Mouse (Mus musculus) gastrocnemius, postnatal 14 days (tissue): ENCODE data around the gene Dhx40. TPM values are rescaled to one million over a fixed set of nuclear protein-coding genes. Genes with fewer than 3 reads are reported as not detected.
A peak's percentile ranks its signal among the peaks of the same experiment; 100 is the strongest.
"Not testable (repeated sequence)": the region's sequence is repeated elsewhere in the genome, so short reads cannot be mapped to it uniquely, and the experiment has no call there.

Experiments used
- DNase-seq: peaks from one replicate; pipeline ENCODE4 v3.0.0; 2021; ENCODE audit warnings: mixed read lengths
- intact Hi-C: fragments of 180-260 bp; cut with DNase I; formaldehyde crosslinking; loops from one replicate; pipeline ENCODE4 v1.15.1; 2025; ENCODE audit warnings: low total_unique reads
- total RNA-seq, 2 experiments: library from RNA; stranded (reverse); gene quantifications; 2 replicates each; pipeline ENCODE4 v1.2.3; 2021

The Dhx40 gene
- total RNA-seq, 2 experiments from 2014 or later = 11.8 to 12.1 TPM

GRCm38 (mm10) chr11:86757480-86758371 lies 49.8 kb downstream of the Dhx40 start, which contains the start of gene Cltc:
TSS of gene Cltc (minus strand) at chr11:86757565.
- intact Hi-C loops = no loop called here
- DNase-seq = peak; percentile 97

- intact Hi-C loops = no loop called here
- no peak for DNase-seq
Measured at GRCm38 (mm10) chr11:86757142-86757479, 50.4 kb downstream of the Dhx40 start.

DNA sequence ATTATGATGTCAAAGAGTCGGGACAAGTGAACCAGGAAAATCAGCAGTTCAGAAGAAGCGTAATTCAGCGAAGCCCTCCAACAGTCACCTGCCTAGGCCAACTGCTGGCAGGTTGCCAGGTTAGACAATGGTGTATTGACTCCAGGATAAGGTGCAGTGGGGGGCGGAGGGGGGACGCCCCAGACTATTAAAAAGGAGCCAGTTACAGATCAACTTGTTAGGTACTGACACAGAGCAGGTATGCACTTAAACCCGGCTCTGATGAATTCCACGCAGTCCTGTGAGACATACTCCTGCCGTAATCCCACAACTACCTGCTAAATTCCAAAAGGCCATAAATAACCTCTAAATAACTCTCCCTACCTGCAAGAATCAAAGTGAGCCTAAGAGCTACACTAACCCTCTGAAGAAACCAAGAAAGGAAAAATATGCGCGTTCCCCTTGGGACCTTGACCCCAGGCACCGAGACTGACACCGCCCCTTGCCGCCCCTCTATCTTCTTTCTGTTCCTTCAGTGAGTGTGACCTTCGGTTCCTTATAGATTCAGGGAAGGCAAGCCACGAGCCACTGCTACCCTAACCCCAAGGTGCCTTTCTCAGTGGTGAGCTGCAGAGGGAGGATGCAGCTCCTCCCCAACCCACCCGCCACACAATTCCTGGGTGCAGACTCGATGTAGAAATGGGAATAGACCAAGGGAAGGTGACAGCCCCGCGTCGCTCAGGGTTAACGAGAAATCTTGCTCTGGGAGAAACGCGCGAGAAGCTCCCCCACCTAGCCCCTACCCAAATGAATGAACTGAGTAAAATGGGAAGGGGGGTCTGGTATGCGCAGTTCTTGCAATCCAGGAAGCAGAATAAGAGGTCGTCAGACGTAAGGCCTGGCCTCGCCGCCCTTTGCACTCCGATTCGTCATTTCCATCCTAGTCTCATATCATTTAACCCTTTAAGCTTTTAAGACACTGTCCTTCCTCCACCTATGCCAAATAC lies 51.1 kb downstream of the Dhx40 start:
- intact Hi-C loops = no loop called here
- DNase-seq = peak; percentile 32

DNA sequence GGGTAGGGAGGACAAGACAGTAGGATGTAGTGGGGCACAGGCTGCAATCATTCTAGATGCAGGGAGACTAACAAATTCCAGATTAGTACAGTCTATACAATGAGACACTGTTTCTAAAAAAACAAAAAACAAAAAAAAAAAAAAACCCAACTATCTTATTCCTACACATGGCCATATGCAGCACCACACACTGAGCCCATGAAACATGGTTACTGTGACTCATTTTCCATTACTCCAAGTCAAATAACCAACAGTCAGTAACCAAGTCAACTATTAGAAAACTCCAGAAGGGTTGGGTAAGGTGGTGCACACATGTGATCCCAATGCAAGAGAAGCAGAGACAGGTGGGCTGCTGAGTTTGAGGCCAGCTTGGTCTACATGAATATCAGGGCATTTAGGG lies 55.1 kb downstream of the Dhx40 start:
- intact Hi-C loops = no loop called here
- DNase-seq = no peak

DNA sequence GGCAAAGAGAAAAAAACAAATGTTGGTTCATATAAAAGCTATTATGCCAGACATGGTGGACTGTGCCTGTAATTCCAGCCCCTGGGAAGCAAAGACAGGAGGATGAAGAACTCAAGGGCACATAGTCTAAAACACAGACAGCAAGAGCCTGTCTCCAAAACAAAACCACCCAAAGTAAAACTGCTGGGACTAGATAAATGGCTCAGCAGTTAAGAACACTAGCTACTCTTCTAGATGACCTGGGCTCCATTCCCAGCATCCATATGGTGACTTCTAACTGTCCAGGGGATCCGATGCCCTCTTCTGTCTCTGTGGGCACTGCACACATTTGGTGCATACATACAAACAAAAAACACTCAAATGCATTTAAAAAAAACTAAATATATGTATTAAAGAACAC lies 56.5 kb downstream of the Dhx40 start:
- DNase-seq = no peak
- intact Hi-C loops = no loop called here

- no peak for DNase-seq
- intact Hi-C loops = no loop called here
Measured at GRCm38 (mm10) chr11:86749776-86750423, 57.6 kb downstream of the Dhx40 start.

DNA sequence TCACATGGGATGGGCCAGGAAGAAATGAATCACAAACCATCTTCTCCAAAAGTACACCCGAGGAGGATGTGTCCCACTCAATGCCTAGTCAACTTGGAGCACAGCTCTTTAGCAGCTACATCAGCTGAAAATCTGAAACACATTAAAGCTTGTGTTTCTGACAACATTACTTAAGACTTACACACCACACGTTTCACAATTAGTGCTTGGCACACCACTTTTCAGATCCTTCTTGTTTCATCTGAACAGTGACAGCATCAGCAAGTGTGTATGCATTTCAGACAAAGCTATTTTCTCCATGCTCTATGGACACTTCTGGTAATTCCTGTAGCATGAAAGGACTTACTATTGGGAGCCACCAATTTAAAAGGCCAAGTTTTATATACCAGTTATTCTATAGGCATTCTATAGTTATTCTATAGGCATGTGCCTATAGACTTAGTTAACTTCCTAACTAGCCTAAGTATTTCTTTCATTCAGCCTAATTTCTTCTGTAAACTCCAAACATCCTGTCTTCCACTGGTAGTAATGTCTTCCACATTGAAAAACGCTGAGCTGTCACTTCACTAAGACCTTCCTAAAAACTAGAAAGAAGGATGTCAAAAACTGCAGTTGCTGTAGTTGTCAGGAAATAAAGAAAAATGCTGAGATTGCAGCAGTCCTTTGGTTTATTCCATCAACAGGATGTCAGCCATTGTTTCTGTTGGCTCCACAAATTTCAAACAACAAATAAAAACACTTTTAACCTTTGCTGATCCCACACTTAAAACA lies 61.7 kb downstream of the Dhx40 start:
- intact Hi-C loops = no loop called here
- no peak for DNase-seq

- DNase-seq = no peak
- intact Hi-C loops = no loop called here
Measured at GRCm38 (mm10) chr11:86742605-86743004, 64.9 kb downstream of the Dhx40 start.

GRCm38 (mm10) chr11:86741505-86741904 lies 66.0 kb downstream of the Dhx40 start:
- intact Hi-C loops = no loop called here
- no peak for DNase-seq

GRCm38 (mm10) chr11:86739470-86739869 lies 68.1 kb downstream of the Dhx40 start:
- intact Hi-C loops = no loop called here

DNA sequence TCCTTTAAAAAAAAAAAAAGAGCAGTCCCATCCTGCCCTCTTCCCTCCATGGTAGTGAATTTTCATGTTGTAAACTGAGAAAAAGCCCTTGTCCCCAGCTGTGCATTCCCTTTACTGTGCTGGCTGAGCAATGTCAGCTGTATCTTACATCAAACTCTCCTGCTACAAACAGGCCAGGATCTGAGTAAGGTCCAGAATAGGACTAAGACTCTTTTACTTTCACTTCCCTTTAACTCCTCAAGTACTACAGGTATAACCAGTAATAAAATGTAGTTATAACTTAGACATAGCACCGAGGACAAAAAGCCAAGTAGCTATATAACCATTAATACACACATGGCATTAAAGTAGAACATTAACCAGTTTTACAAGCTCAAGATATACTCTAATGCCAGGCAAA lies 68.6 kb downstream of the Dhx40 start:
- DNase-seq = no peak
- intact Hi-C loops = no loop called here

More at GRCm38 (mm10) chr11:86739470-86739869, 68.1 kb downstream of the Dhx40 start:
- no peak for DNase-seq

DNA sequence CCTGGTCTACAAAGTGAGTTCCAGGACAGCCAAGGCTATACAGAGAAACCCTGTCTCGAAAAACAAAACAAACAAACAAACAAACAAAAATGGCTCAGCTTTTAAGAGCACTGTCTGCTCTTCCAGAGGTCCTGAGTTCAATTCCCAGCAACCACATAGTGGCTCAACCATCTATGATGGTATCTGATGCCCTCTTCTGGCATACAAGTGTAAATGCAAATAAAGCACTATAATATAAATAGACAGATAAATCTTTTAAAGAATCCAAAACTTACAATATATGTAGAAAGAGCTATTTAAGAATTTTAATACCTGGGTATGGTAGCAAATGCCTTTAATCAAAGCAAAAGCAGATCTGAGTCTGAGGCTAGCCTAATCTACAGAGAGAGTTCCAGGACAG lies 69.2 kb downstream of the Dhx40 start:
- intact Hi-C loops, DNase-seq: not testable (repeated sequence)

DNA sequence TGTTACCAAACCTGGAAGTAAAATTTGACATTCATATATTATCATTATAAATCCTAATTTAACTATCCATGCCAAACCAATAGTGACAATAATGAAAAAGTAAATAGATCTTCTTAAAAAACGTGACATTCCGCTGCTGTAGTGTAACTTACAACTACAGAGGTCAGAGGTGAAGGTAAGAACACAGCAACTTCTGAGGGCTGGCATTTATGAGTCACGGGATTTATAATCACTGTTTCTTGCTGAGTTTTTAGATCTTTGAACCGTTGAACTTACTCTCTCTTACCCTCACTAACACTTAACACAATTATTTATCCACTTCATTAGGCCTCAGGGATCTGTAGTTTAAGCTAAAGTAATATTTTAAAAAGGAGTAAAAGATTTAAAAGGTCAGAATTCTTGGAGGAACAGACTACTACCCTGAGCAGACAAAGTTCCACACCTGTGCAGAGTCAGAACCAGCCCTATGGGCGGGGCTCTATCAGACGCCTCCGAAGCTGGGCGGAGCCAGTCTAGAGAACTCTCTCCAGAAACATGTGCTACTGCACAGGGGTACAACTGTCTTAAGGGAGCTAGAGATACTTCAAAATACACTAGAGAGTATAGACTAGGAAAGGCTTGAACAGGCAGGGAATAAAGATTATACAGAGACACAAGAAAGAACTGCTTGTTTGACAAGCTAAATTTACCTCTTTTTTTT lies 70.1 kb downstream of the Dhx40 start:
- DNase-seq = no peak
- intact Hi-C loops = no loop called here

- intact Hi-C loops = no loop called here
Measured at GRCm38 (mm10) chr11:86734993-86735392, 72.6 kb downstream of the Dhx40 start.

GRCm38 (mm10) chr11:86734241-86734939 lies 73.2 kb downstream of the Dhx40 start:
- intact Hi-C loops = no loop called here

More at GRCm38 (mm10) chr11:86734993-86735392, 72.6 kb downstream of the Dhx40 start:
- no peak for DNase-seq

DNA sequence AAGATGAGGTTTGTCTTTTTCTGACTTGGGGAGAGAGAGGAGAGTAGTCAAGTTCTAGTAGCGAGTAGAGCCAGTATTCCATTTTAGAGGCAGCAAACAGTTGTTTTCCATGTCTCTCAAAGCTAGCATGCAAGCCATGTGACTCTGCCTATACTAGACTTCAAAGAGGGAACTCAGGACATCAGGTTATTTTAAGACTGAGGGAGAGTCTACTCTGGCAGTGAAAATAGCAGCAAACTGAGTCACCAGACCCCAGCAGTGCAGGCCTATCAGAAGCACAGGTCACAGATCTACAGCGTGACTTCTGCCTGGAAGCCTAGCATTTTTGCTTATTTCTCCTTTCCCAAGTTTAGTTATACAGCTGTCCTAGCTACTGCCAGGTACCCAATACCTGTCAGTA lies 76.1 kb downstream of the Dhx40 start:
- intact Hi-C loops = no loop called here

More at GRCm38 (mm10) chr11:86734241-86734939, 73.2 kb downstream of the Dhx40 start:
- no peak for DNase-seq

GRCm38 (mm10) chr11:86725607-86726006 lies 81.9 kb downstream of the Dhx40 start:
- no peak for DNase-seq
- intact Hi-C loops = no loop called here

More for the DNA sequence above, 76.1 kb downstream of the Dhx40 start:
- no peak for DNase-seq

DNA sequence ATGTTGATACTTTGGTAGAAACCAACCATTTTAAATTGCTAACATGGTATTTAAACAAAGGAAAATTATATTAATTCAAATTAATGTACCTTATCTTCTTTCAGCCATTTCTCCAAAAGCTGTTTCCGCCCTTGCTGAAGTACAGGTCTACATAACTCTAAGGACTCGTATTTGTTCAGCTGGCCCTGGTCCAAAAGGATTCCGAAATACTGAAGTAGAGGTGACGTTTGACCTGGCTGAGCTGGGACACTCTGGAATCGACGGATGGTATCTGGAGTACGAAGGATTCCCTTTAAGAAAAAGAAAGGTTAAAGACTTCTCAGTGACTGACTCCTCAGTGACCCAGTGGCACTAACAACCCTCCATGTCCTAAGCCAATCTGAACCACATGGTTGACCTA lies 82.6 kb downstream of the Dhx40 start:
- intact Hi-C loops = no loop called here

More for the DNA sequence above, 82.6 kb downstream of the Dhx40 start:
- DNase-seq = no peak
